Mouse (Mus musculus) kidney, adult 2 months (tissue): ENCODE data around the gene Slf2. TPM values are rescaled to one million over a fixed set of nuclear protein-coding genes. Genes with fewer than 3 reads are reported as not detected.

Source experiments
- DNase-seq: peaks from one replicate; pipeline ENCODE4 v3.0.0; 2021
- H3K27ac ChIP-seq: fragments of 200-500 bp; 2 replicates; pipeline ENCODE4 v1.5.1; 2012; ENCODE audit warnings: low read depth, low read length, control low read depth, inconsistent platforms; ENCODE audit not compliant: insufficient read depth
- H3K27me3 ChIP-seq: fragments of 200-500 bp; replicated peaks from 2 replicates; pipeline ENCODE4 v1.6.1; 2012; ENCODE audit warnings: mild to moderate bottlenecking, moderate library complexity, low read length, inconsistent platforms; ENCODE audit not compliant: control insufficient read depth, insufficient read depth
- H3K36me3 ChIP-seq: fragments of 200-500 bp; 2 replicates; pipeline ENCODE4 v1.6.1; 2012; ENCODE audit warnings: mild to moderate bottlenecking, moderate library complexity, low read length, inconsistent platforms; ENCODE audit not compliant: control insufficient read depth, insufficient read depth
- H3K4me1 ChIP-seq: fragments of 200-500 bp; 2 replicates; pipeline ENCODE4 v1.6.1; 2011; ENCODE audit warnings: low read length; ENCODE audit not compliant: control insufficient read depth, insufficient read depth
- H3K4me3 ChIP-seq: fragments of 200-500 bp; 2 replicates; pipeline ENCODE4 v1.5.1; 2011; ENCODE audit warnings: mild to moderate bottlenecking, low read depth, low read length, control low read depth; ENCODE audit not compliant: insufficient read depth
- CTCF ChIP-seq: fragments of 200-500 bp; conservative IDR thresholded peaks from 2 replicates; pipeline ENCODE4 v1.5.1; 2011; ENCODE audit warnings: low read depth, mild to moderate bottlenecking, control low read depth, low read length, moderate library complexity, mixed read lengths; ENCODE audit not compliant: insufficient read depth, insufficient read length
- POLR2A ChIP-seq: fragments of 200-500 bp; IDR thresholded peaks from one replicate; pipeline ENCODE4 v1.6.1; 2011; ENCODE audit warnings: low read depth, low read length, control low read depth
- WGBS: fragments of 180-500 bp; shearing (Covaris S2); methylation state at CpG from one replicate; pipeline ENCODE4 v1.1.7; 2018; 5-methylcytosine and 5-hydroxymethylcytosine counted together
- polyA plus RNA-seq: library from polyadenylated mRNA; depleted of rRNA; stranded (reverse); fragments of >200 nt; gene quantifications from 2 replicates; pipeline ENCODE4 v1.2.3, GENCODE M21; 2012

Gene Slf2
- polyA plus RNA-seq, 1 experiment, result 10.5 TPM

DNA sequence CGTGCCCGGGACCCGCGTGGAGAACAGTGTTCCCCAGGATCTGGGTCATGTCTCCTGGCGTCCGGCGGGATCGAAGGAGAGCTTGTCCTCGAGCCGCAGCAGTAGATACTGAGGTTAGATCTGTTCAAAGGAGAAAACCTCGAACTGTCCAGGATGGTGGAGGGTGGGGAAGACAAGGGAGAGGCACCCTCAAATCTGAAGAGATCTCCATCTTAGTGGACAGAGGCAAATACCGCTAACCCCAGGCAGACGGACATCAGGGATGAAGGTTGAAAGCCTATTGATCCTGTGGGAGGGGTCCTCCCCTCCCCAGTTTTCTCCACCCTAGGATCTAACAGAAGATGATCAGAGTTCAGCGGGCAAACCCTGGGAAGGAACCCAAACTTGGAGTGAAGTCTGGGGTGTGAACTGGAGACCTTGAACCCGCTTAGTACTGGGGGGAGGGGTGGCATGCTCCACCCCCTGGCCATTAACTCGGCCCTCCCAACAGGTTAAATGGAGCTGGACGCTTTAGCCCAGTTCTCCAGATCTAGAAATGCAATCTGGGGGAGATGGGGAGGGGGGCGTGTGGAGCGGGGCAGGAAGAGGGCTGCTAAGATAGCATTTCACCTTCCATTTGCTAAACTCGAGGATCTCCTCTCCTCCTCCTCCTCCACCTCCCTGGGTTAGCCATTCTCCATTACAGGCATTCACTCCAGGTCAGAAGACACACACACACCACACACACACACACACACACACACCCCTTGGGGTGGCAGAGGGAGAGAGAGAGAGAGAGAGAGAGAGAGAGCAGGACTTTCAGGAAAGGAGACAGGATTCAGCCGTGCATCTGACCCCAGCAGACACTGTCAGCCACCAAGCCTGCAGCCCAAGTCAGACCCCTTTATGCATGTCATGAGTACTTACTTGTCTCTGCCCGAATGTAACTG, 58.9 kb downstream of the Slf2 start:
- peak overlapping the region; percentile 49 for H3K4me3 ChIP-seq
- peaks cover 23% of the 10 kb centered on the region for H3K4me1 ChIP-seq
- peak overlapping the region; percentile 21; the same call in 1 of the 2 replicates for H3K27ac ChIP-seq
- WGBS, result 9% methylated on average over 22 of the region's 22 CpGs
- DNase-seq, result peak; percentile 90
- H3K27me3 ChIP-seq, result no peaks in the 10 kb centered on the region
- H3K36me3 ChIP-seq, result no peaks in the 10 kb centered on the region
- TF ChIP-seq POLR2A (no peak), CTCF (no peak)

DNA sequence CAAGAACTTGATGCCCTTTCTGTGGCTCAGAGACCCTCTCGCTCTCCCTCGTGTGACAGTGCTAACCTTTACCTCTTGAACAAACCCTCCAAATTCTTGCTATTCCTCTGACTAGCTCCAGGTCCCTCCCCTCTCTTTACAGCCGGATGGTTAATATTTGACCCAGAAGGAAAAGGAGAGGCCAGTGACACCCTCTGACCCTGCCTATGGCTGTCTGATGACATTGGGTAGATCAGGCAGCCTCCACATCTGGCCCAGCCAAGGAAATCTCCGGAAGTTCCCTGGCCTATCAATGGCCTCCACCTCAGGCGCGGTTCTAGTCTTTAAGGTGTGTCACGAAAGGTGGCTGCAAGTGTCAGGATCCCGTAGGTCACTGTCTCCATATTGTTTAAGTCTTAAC, 60.1 kb downstream of the Slf2 start:
- H3K27me3 ChIP-seq, result no peaks in the 10 kb centered on the region
- DNase-seq, result peak; percentile 68
- WGBS, result 67% methylated on average over 8 of the region's 8 CpGs
- H3K4me3 ChIP-seq, result no peak overlapping the region
- no peak for TF ChIP-seq CTCF
- TF ChIP-seq POLR2A, result no peak
- H3K4me1 ChIP-seq, result peaks cover 14% of the 10 kb centered on the region; the same call in 1 of the 2 replicates
- H3K36me3 ChIP-seq, result no peaks in the 10 kb centered on the region
- H3K27ac ChIP-seq, result no peak overlapping the region

DNA sequence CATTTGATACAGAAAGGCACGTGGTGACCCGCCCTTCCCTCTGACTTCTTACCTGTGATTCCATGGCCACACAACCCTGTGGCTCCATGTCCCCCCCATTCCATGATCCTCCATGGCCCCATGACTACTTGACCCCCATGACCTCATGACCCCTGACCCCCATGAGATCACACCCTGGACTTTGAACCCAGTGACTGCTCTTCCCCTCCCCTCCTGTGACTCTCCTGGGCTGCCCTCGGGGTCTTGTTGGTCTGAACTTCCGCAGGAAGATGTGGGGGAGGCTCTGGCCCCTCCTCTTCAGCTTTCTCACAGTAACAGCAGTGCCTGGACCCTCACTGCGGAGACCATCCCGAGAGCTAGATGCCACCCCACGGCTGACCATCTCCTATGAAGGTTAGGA, 61.3 kb downstream of the Slf2 start:
- TF ChIP-seq CTCF (no peak), POLR2A (no peak)
- DNase-seq, result no peak
- 49% methylated on average over 7 of the region's 7 CpGs for WGBS
- peaks cover 14% of the 10 kb centered on the region; the same call in 1 of the 2 replicates for H3K4me1 ChIP-seq
- H3K36me3 ChIP-seq, result no peaks in the 10 kb centered on the region
- no peak overlapping the region for H3K27ac ChIP-seq
- no peaks in the 10 kb centered on the region for H3K27me3 ChIP-seq
- no peak overlapping the region for H3K4me3 ChIP-seq

DNA sequence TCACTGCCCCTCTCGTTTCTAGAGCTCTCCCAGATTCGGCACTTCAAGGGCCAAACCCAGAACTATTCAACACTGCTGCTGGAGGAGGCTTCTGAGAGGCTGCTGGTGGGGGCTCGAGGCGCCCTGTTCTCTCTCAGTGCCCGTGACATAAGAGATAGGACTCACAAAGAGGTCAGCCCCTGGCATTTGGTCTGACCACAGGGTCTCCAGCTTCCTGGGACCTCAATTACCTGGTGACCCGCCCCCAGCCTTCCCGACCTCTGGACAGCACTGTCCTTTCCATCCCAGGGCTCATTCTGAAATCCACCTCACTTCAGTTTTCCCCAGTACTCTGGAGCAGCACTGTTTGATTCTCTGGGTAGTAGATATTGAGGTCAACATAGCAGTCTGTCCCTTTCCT, 61.8 kb downstream of the Slf2 start:
- 67% methylated on average over 7 of the region's 7 CpGs for WGBS
- H3K27me3 ChIP-seq, result no peaks in the 10 kb centered on the region
- no peak for DNase-seq
- H3K4me3 ChIP-seq, result no peak overlapping the region
- H3K36me3 ChIP-seq, result no peaks in the 10 kb centered on the region
- H3K27ac ChIP-seq, result no peak overlapping the region
- TF ChIP-seq POLR2A (no peak), CTCF (no peak)
- peaks cover 14% of the 10 kb centered on the region; the same call in 1 of the 2 replicates for H3K4me1 ChIP-seq

DNA sequence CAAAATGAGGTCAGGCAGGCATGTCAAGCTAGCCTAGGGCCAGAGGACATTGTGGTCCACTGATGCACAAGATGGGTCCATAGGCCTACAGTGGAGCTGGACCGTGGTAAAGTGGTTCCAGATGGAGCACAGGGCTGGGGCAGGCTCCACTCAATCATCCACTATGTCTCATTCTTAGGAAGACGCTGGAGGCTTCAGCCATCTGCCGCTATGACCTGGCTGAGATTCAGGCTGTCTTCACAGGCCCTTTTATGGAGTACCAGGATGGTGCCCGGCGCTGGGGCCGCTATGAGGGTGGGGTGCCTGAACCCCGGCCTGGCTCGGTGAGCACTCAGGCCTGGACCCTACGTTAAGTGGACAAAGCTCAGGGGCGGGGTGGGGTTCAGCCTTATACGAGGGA, 66.8 kb downstream of the Slf2 start:
- WGBS, result 87% methylated on average over 11 of the region's 11 CpGs
- Histone ChIP-seq H3K27me3 (no peaks in the 10 kb centered on the region), H3K4me1 (no peaks in the 10 kb centered on the region), H3K4me3 (no peak overlapping the region), H3K27ac (no peak overlapping the region), H3K36me3 (no peaks in the 10 kb centered on the region)
- TF ChIP-seq CTCF, result no peak
- TF ChIP-seq POLR2A, result no peak
- DNase-seq, result no peak

DNA sequence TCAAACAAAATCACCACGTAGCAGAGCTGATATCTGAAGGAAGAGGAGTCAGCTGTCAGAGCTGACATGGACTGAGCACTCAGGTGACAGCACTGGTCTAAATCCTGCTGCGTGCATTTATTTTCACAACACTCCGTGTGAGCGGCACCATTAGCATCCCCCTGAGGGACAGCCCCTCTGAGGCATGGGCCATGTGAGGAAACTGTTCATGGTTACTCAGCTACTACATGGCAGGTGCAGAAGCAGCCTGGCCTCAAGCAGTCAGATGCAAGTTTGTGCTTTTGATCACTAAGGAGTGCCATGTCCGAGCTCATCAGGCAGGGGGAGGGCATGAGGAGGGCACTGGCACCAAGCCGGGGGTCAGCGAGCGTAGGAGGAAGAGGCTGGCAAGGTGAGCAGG, 68.7 kb downstream of the Slf2 start:
- H3K36me3 ChIP-seq, result no peaks in the 10 kb centered on the region
- WGBS, result 81% methylated on average over 8 of the region's 8 CpGs
- H3K27ac ChIP-seq, result no peak overlapping the region

DNA sequence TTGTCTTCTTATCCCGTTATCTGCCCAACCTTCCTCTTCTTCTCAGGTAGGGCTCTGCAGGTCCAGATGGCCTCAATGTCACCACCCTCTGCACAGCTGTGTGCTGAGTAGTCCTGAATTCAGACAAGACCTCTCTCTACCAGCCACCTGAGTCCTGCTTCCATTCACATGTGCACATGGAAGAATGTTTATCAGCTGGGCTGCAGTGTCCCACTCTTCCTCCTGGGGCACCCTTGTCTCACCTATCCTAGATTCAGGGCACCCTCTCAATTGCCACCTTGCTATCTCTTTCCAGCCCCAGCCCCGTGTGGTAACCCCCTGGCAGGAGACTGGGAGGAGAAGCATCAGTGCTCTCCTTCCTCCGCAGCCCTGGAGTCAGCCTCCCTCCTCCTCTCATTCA, 71.3 kb downstream of the Slf2 start:
- peak; percentile 31 for DNase-seq
- H3K27me3 ChIP-seq, result no peaks in the 10 kb centered on the region
- H3K27ac ChIP-seq, result no peak overlapping the region
- TF ChIP-seq CTCF (peak; percentile 51; the same call in 1 of the 2 replicates), POLR2A (no peak)
- no peaks in the 10 kb centered on the region for H3K36me3 ChIP-seq
- H3K4me1 ChIP-seq, result peaks cover 9% of the 10 kb centered on the region
- no peak overlapping the region for H3K4me3 ChIP-seq
- 60% methylated on average over 3 of the region's 3 CpGs for WGBS

More for the DNA sequence above, 68.7 kb downstream of the Slf2 start:
- TF ChIP-seq CTCF (no peak), POLR2A (no peak)
- DNase-seq, result no peak
- Histone ChIP-seq H3K4me1 (no peaks in the 10 kb centered on the region), H3K4me3 (no peak overlapping the region), H3K27me3 (no peaks in the 10 kb centered on the region)
